Mouse (Mus musculus) layer of hippocampus, adult 9-10 months (tissue): Measurements from ENCODE around the gene Slc25a13.

ENCODE experiments used
- DNase-seq: peaks from one replicate; pipeline ENCODE4 v3.0.0; 2022; ENCODE audit warnings: low spot score

The Slc25a13 gene

DNA sequence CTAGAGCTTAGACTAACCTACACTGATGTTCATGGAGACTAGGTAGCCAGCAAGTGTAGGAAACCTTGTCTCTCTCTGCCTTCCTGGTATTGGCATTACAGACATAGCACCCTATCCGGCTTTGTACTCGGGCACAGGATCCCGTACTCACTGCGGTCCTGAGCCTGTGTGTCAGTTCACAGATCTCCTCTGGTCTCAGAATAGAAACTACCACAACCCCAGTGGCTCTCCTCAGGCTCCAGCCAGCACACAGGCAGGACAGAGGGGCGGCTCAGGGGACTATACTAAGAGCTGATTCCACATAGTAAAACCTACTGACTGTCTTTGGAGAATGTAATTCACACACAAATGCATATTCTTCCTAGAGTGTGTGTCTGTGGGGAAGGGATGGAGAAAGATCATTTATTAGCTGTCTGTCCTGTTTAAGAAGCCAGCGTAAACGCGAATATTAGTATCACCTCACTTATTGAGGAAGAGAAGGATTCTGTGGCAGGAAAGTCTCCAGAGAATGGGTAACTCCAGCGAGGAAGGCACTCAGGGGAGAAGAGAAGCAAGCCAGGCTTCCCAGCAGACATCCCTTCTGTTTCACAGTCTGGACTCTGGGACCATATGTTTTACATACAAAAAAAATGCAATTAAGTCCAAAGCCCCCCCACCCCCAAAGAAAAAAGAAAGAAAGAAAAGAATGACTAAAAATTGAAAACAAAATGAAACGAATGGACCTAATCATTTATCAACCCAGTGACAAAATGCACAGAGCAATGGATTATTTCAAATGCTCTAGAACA is 49.4 kb downstream of the Slc25a13 start:
- DNase-seq: no peak

DNA sequence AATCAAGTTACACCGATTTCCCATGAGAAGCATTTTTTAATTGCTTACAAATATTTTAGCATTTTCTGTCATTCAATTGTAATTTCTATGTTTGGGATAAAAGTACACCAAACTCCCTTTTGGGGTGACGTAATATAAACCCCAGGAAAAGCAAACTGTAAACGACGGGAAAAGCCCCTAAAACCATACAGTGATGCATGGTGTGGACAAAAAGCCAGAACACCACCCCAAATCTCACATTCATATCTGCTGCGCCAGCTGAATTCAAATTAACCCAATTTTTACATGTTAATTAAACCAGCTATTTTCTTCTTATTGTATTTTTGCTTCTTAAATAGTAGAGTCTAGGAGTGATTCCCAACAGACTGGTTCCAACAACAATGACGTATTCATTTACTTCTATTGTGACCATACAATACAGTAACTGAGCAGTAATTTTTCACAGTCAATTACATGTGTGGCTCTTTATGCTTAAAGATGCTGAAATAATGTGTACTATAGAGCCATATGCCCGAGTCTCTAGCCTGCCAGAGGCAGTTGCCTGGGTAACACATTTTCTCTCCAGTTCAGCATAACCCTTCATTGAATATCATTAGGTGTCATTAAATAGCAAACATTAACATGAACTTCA is 53.9 kb downstream of the Slc25a13 start:
- no peak for DNase-seq

DNA sequence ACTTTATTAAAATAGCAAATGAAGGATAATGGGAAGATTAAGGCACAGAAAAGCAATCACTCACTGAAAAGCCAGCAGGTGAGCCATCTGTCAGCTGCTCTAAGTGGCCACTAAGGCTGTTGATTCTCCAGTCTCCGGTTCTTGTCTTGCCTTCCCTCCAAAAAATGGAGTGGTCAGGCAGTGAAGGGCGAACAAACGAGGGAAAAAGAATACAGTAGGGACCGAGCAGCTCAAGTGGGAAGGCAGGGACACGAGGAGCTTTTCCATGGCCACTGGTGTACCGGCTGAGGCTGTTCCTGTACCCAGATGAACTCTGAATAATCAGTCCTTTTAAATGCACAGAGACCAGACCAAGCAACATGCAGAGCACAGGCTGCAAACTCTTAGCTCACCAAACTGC is 54.8 kb downstream of the Slc25a13 start:
- DNase-seq: no peak

DNA sequence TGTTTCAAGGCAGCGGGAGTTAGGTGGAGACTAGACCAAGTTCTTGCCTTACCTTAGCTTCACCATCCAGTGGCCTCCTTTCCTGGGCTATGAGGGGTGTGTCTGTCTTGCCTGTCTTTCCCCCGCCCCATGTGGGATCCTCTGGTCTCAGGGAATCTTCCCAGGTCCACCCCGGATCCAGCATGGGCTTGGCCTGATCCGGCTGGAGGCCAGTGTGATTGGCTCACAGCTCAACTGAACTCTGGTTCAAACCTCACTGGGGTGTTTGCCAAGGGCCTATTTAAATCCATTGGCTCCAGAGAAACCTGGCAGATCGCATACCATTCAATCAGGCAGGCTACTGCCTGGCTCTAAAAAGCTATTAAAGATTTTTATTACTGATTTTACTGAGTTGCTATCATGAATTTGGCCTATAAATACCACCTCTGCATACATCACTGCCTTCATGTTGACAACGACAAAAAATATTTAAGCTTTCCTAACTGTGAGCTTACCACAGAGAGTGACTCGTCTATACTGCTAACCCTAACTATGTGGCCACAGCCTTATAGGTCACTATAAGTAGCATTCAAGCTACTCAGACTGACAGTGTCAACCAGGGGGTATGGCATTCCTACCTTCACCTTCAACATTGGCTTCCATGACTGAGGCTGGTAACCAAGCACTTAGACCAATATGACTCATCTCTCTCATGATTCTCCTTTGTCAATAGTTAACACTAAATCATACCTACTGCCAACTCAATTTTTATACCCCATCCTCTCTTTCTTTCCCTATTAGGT is 56.1 kb downstream of the Slc25a13 start:
- no peak for DNase-seq

DNA sequence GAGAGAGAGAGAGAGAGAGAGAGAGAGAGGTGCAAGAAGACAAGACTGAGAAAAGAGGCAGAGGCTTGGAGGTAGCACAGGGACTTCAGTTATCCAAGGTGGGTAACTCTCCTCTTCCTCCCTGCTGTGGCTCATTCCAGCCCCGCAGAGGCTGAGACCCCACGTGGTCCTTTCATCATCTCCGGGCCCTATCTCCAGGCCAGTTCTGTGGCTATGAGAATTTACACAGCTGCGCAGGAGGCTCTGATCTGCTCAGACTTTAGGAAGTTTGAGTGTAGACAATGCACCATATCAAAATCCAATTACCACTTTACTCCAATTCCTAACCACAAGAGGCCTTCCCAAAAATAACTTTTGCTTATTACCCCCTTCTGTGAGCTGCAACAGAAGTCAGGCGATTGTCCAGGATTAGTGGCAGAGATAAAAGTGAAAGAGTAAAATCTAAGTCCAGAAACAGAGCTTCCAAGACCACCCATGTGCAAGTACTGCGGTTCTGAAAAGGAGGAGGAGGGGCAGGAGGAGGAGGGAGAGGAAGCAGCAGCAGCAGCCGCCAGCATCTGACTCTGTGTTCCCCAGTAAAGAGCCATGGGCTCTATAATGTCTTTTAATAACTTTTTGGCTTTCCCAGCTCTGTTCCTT is 57.6 kb downstream of the Slc25a13 start:
- no peak for DNase-seq

- DNase-seq: no peak
Measured at GRCm38 (mm10) chr6:6153426-6153825, 63.5 kb downstream of the Slc25a13 start.

DNA sequence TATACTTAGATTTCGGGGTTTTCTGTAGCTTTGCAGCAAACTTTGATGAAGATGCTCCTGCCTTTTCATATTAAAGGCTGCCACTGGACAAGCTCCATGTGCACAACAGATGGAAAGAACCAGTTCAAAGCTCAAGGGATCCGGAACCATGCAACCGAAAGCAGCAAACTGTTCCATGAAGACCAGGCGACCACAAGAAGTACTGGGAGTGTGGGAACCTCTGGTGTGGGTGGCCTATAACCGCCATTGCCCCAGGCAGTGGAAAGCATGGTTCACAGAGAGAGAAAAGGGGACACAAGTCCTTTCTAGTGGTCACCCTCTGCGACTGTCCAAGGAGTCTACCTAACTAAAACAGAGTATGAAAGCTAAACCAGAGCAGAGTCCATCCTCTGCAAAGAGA is 66.2 kb downstream of the Slc25a13 start:
- no peak for DNase-seq

DNA sequence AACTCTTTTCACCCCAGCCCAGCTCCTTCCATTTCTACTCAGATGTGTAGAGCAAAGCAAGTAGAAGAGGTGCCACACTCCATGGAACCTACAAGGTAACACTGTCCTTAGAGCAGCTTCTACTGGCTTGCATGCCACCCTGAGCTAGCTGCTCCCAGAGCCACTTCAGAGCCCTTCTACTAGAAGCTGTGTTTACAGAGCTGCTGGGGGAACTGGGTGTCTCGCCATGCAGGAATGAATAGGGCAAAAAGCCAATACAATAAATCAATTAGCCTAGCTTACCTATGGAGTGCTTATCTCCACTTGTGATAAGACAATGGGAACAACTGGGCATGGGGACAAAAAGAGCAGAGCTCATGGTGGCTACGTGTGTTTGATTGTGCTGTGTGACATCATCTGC is 67.2 kb downstream of the Slc25a13 start:
- DNase-seq: no peak

GRCm38 (mm10) chr6:6149329-6149728 is 67.6 kb downstream of the Slc25a13 start:
- DNase-seq: no peak

DNA sequence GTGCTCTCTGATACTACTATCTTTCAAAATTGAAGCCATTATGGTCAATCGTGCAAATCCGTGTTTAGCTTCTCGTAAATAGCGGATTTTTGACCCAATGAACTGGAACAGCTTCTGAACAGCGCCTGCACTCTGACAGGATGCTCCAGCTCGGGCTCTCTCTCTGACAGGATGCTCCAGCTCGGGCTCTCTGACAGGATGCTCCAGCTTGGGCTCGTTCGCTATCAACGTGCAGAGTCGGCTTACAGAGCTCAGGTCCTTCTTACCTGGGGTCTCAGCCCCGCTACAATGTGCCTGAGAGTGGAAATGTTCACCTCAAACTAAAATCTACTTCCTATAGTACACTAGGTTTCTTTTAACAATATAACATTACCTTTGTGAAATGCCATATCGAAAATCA is 71.6 kb downstream of the Slc25a13 start:
- DNase-seq: no peak

DNA sequence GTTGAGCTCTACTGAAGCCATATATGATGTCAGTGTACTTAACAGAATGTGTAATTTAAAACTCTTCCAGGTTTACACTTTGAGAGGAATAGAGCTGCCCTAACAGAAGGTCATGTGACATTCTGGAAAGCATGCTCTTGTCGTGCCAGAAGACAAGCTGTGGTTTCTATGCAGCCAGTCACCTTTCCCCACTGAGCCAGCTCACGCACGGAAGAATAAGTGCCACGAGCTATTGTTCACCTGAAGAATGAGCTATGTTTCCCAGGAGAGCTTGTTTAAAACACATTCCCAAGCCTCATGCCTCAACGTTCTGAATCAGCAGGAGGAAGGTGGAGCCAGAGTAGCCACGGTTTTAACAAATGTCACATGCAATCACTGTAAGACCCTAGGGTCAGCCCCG is 73.4 kb downstream of the Slc25a13 start:
- no peak for DNase-seq

DNA sequence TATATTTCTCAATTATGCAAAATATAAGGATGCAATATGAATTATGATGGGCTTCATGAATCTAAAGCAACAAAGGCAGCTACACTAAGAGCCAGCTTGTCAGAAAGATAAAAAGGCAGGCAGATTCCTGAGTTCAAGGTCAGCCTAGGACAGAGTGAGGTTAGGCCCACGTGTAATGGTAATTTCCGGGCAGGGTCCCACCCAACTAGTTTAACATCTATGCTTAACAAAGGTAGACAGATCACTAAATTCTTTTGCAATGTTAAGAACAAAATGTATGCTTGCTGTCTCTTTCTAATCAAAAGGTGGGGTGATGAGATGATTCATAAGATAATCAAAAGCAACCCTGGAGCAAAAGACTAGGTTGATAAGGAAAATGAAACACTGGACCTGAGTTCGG is 76.6 kb downstream of the Slc25a13 start:
- DNase-seq: no peak

DNA sequence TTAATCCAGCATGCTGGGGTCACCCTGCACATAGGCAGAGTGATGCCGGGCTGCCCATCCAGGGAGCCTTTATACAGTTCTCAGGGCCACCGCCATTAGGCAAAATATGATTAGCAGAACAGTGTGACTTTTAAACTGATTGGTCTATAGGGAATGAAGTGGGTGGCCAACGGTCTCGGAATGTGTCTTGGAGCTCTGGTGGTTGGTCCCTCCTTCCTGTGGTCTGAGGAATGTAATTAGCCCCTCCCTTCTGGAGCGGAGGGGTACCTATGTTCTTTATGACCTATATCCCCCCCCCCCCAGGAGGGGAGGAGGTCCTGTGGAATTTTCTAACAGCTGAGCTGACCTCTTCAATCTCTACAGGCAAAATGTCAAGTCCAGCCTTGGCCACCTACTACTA is 77.9 kb downstream of the Slc25a13 start:
- DNase-seq: no peak

DNA sequence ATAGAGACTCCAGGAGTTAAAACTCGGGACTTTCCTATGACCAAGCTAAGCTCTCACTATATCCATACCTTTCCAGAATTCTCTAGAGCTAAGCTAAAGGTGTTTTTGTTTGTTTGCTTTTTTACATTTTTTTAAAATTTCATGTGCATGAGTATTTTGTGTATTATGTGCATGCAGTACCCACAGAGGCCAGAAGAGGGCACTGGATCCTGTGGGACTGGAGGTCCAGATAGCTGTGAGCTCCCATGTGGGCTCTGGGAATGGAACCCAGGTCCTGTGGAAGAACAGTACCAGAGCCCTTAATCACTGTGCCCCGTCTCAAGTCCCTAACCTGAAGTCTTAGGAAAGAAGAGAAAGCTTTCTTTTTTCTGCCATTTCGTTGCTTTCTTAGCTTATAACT is 80.2 kb downstream of the Slc25a13 start:
- DNase-seq: no peak

GRCm38 (mm10) chr6:6134935-6135334 is 82.0 kb downstream of the Slc25a13 start:
- no peak for DNase-seq

DNA sequence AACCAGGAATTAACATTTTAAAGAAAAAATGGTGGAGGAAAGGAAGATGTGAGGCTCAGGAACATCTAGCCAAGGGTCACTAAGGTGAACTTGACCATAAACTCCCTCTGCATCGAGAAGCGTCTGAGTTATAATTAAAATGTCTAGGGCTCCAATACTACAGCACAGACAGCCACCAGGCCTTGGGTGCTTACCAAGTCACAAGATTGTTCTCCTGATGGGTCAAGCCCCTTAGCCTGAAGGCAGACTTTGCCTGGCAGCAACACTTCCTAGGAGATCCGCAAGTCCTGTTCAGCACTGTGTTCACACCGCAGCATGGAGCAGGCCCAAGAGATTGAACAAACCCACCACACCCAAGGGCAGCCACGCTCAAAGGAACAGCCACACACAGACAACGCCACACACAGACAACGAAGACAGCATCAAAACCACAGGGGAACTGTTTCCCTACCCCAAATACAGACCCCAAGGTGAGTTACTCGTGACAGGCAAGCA is 83.4 kb downstream of the Slc25a13 start:
- DNase-seq: no peak

GRCm38 (mm10) chr6:6132047-6132446 is 84.9 kb downstream of the Slc25a13 start:
- DNase-seq: no peak

- no peak for DNase-seq
Measured at GRCm38 (mm10) chr6:6125620-6126019, 91.4 kb downstream of the Slc25a13 start.

- DNase-seq: no peak
Measured at GRCm38 (mm10) chr6:6121904-6122303, 95.1 kb downstream of the Slc25a13 start.

GRCm38 (mm10) chr6:6120841-6121240 is 96.1 kb downstream of the Slc25a13 start:
- DNase-seq: no peak

DNA sequence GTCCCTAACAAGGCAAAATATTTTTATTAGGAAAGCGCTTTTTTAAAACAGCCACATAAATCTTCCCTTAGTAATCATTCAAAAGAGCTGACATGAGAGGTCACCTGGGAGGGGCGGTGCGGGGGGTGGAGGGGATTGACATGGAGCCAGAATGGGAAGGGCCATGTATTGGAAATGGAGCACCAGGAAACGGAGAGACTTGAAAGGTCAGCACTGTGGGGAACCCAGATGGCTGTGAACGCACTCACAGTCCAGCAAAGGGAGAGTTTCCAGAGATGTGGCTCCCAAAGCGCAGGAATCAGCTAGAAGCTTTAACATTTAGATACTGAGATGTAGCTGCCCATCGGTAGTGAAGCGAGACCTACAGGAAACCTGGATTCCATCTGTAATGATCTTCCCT is 101.2 kb downstream of the Slc25a13 start:
- DNase-seq: no peak

GRCm38 (mm10) chr6:6113776-6114175 is 103.2 kb downstream of the Slc25a13 start:
- no peak for DNase-seq
